Mouse (Mus musculus) spleen, adult 2 months (tissue): ENCODE measurements around the gene Negr1.

ENCODE experiments used
- CTCF ChIP-seq: fragments of 200-500 bp; IDR thresholded peaks from 2 replicates; pipeline ENCODE4 v1.5.1; 2011; ENCODE audit warnings: mild to moderate bottlenecking, inconsistent platforms; ENCODE audit not compliant: insufficient read depth, insufficient read length, insufficient replicate concordance; ENCODE audit errors: extremely low read depth
- POLR2A ChIP-seq: fragments of 200-500 bp; IDR thresholded peaks from 2 replicates; pipeline ENCODE4 v1.6.1; 2011; ENCODE audit warnings: low read depth, low read length, inconsistent platforms

- TF ChIP-seq POLR2A (no peak), CTCF (no peak)
Observed at GRCm38 (mm10) chr3:156791234-156791633, 229.6 kb downstream of the Negr1 start.
